Mouse (Mus musculus) C2C12 (cell line): ENCODE data around the gene Hrnr. TPM values are rescaled to one million over a fixed set of nuclear protein-coding genes. Genes with fewer than 3 reads are reported as not detected.

Experiments
- H3K27me3 ChIP-seq: one replicate; pipeline ENCODE4 v1.6.1; 2011; ENCODE audit not compliant: control insufficient read depth, insufficient read depth, insufficient read length
- H3K36me3 ChIP-seq: one replicate; pipeline ENCODE4 v1.6.1; 2011; ENCODE audit not compliant: control insufficient read depth, insufficient read depth
- H3K4me3 ChIP-seq: one replicate; pipeline ENCODE4 v1.5.1; 2011; ENCODE audit warnings: mild to moderate bottlenecking, control low read depth; ENCODE audit not compliant: poor library complexity, insufficient read depth, severe bottlenecking
- H3K79me2 ChIP-seq: one replicate; pipeline ENCODE4 v1.6.1; 2011; ENCODE audit not compliant: control insufficient read depth, insufficient read depth
- H3K79me3 ChIP-seq: one replicate; pipeline ENCODE4 v1.6.1; 2011; ENCODE audit warnings: low read depth, control low read depth
- H3ac ChIP-seq: one replicate; pipeline ENCODE3; 2011; ENCODE audit warnings: low read depth; ENCODE audit not compliant: control insufficient read depth, insufficient read length
- CEBPB ChIP-seq: IDR thresholded peaks from one replicate; pipeline ENCODE4 v1.6.1; 2011; ENCODE audit warnings: low read depth, mild to moderate bottlenecking, control low read depth, moderate library complexity
- CTCF ChIP-seq: IDR thresholded peaks from one replicate; pipeline ENCODE4 v1.5.1; 2011; ENCODE audit not compliant: control insufficient read depth, insufficient read depth, insufficient read length
- FOSL1 ChIP-seq: IDR thresholded peaks from one replicate; pipeline ENCODE4 v1.8.0; 2011; ENCODE audit warnings: mild to moderate bottlenecking, low read length; ENCODE audit not compliant: poor library complexity, insufficient read depth, severe bottlenecking
- MAX ChIP-seq: IDR thresholded peaks from one replicate; pipeline ENCODE4 v1.6.1; 2011; ENCODE audit warnings: mild to moderate bottlenecking, control low read depth
- MYOD1 ChIP-seq: IDR thresholded peaks from one replicate; pipeline ENCODE4 v1.6.1; 2011; ENCODE audit warnings: low read depth; ENCODE audit not compliant: control insufficient read depth, insufficient read length
- MYOG ChIP-seq: IDR thresholded peaks from one replicate; pipeline ENCODE4 v1.6.1; 2011; ENCODE audit not compliant: control insufficient read depth, insufficient read length; ENCODE audit errors: extremely low read depth
- USF1 ChIP-seq: IDR thresholded peaks from one replicate; pipeline ENCODE4 v1.6.1; 2011; ENCODE audit warnings: low read depth, mild to moderate bottlenecking, control low read depth, moderate library complexity
- polyA plus RNA-seq: library from polyadenylated mRNA; unstranded; fragments of >200 nt; fragmentation: generic; extraction: Trizol; gene quantifications from one replicate; pipeline ENCODE4 v1.2.1, GENCODE M21; 2012; ENCODE audit warnings: missing spikeins

Gene Hrnr
- polyA plus RNA-seq, 1 experiment: not detected

GRCm38 (mm10) chr3:93378146-93378545 lies 58.6 kb downstream of the Hrnr start:
- no peak overlapping the region for H3ac ChIP-seq
- H3K27me3 ChIP-seq: no peaks in the 10 kb centered on the region
- no peak overlapping the region for H3K4me3 ChIP-seq
- no peaks in the 10 kb centered on the region for H3K36me3 ChIP-seq
- no peak for TF ChIP-seq MAX
- TF ChIP-seq CTCF: no peak
- no peak for TF ChIP-seq MYOG
- TF ChIP-seq CEBPB: no peak
- no peak for TF ChIP-seq FOSL1
- TF ChIP-seq USF1: no peak
- TF ChIP-seq MYOD1: no peak
- H3K79me2 ChIP-seq: no peaks in the 10 kb centered on the region
- H3K79me3 ChIP-seq: no peaks in the 10 kb centered on the region

Other genes starting within 250 kb of the Hrnr start
- gene Crnn, start 175.0 kb upstream of the Hrnr start, polyA plus RNA-seq: not detected
- not detected for gene Flg2, start 122.5 kb upstream of the Hrnr start, polyA plus RNA-seq
- gene Flg, start 46.2 kb upstream of the Hrnr start, polyA plus RNA-seq: not detected
- gene Rptn, start 74.0 kb downstream of the Hrnr start, polyA plus RNA-seq: not detected
- gene Tchh, start 122.6 kb downstream of the Hrnr start, polyA plus RNA-seq: 0.04 TPM
- gene Tchhl1, start 149.0 kb downstream of the Hrnr start, polyA plus RNA-seq: not detected
- 3,212 TPM for gene S100a11, start 200.7 kb downstream of the Hrnr start, polyA plus RNA-seq
- gene S100a10, start 235.3 kb downstream of the Hrnr start, polyA plus RNA-seq: 1,750 TPM